Mouse (Mus musculus): ENCODE measurements around the gene Slc6a8. TPM values are rescaled to one million over a fixed set of nuclear protein-coding genes. Genes with fewer than 3 reads are reported as not detected.

Gene Slc6a8
- polyA plus RNA-seq, 1 experiment from 2014 or later = 10.4 TPM

DNA sequence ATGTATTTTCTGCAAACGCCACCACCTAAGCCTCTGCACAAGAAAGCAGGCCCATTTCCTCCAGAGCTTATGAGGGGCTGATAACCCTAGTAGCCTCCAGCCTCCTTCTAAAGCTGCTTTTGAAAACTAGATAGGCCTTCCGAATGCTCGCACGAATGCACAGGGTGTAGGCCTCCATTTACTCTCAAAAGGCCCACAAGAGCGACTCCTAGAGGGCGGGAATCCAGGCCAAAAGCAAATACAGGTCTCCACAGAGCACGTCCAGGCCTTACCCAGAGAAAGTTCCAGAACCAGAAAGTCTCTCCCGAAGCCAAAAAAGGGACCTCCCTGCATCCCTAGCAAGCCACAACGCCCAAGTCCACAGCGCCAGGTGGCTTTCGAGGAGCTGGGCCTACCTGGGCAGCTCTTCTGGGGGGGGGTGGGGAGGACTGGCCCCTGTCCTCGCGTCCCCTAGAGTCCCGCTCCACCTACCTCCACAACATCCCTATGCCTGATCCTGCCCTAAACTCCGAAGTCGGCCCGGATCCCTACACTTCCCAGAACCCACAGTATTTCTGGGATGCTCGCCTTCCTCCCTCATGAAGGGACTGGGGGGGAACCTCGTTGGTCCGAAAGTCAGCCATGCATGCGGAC, 42.6 kb downstream of the Slc6a8 start:
- Histone ChIP-seq H3K9ac (ENCODE audit: low read depth, low read length) (peak overlapping the region; percentile 71), H3K4me2 (replicated peaks; ENCODE audit: low read depth, low read length) (peak overlapping the region; percentile 53), H3K36me3 (ENCODE audit: control insufficient read depth, insufficient read depth, low read length) (peaks cover 6% of the 10 kb centered on the region; the same call in 1 of the 2 replicates), H3K4me3 (ENCODE audit: low read length) (peak overlapping the region; percentile 56), H3K27me3 (ENCODE audit: control insufficient read depth, insufficient read depth, low read length) (no peaks in the 10 kb centered on the region), H3K9me3 (ENCODE audit: control insufficient read depth, low read length) (no peaks in the 10 kb centered on the region), H3K4me1 (ENCODE audit: control insufficient read depth, insufficient read depth, low read length) (0 out of 2 replicates have a peak, but pooled peaks cover 5% of the 10 kb centered on the region), H3K27ac (ENCODE audit: low read depth, low read length) (peak overlapping the region; percentile 69)
- 28% methylated on average over 21 of the region's 21 CpGs for WGBS
- ATAC-seq (ENCODE audit: low FRiP score, low TSS enrichment) = peak; percentile 0; the same call in 1 of the 2 replicates

- peaks cover 6% of the 10 kb centered on the region; the same call in 1 of the 2 replicates for H3K36me3 ChIP-seq (ENCODE audit: control insufficient read depth, insufficient read depth, low read length)
- peak within 1 kb of the TSS; percentile 69 for H3K27ac ChIP-seq (ENCODE audit: low read depth, low read length)
- H3K27me3 ChIP-seq (ENCODE audit: control insufficient read depth, insufficient read depth, low read length) = no peaks in the 10 kb centered on the region
- 0 out of 2 replicates have a peak, but pooled peaks cover 5% of the 10 kb centered on the region for H3K4me1 ChIP-seq (ENCODE audit: control insufficient read depth, insufficient read depth, low read length)
- peak within 1 kb of the TSS; percentile 53 for H3K4me2 ChIP-seq (replicated peaks; ENCODE audit: low read depth, low read length)
- no peaks in the 10 kb centered on the region for H3K9me3 ChIP-seq (ENCODE audit: control insufficient read depth, low read length)
- WGBS = 25% methylated on average over 44 of the region's 45 CpGs
- H3K4me3 ChIP-seq (ENCODE audit: low read length) = peak within 1 kb of the TSS; percentile 56
- peak within 1 kb of the TSS; percentile 71 for H3K9ac ChIP-seq (ENCODE audit: low read depth, low read length)
- peak; percentile 96 for ATAC-seq (ENCODE audit: low FRiP score, low TSS enrichment)
Measured at GRCm38 (mm10) chrX:73716109-73716661, 43.2 kb downstream of the Slc6a8 start, which contains the start of the genes Bcap31 and Abcd1. TSS of gene Bcap31 (minus strand) at chrX:73716175. TSS of gene Abcd1 (plus strand) at chrX:73716597.

DNA sequence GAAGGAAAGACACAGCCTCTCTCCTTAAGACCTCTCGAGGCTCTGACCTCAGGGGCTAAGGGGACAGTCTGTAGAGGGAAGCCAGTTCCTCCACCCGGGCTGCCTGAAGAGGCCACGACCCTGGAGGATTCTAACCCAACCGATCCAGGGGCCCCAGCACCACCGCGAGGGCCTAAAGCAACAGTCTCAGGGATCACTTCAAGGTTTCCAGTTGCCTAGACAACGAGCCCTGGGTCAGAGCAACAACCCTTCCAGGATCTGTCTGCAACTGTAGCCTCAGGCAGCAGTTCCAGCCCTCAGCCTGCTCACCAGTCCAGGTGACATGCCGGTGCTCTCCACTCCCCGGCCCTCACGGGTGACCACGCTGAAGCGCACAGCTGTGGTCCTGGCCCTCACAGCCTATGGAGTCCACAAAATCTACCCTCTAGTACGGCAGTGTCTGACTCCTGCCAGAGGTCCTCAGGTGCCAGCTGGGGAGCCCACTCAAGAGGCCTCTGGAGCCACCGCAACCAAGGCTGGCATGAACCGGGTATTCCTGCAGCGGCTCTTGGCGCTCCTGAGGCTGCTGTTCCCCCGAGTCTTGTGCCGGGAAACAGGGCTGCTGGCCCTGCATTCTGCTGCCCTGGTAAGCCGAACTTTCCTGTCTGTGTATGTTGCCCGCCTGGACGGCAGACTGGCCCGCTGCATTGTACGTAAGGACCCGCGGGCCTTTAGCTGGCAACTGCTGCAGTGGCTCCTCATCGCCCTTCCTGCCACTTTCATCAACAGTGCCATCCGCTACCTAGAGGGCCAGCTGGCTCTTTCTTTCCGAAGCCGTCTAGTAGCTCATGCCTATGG, 44.0 kb downstream of the Slc6a8 start:
- peak; percentile 41; the same call in 1 of the 2 replicates for ATAC-seq (ENCODE audit: low FRiP score, low TSS enrichment)
- 0 out of 2 replicates have a peak, but pooled peaks cover 5% of the 10 kb centered on the region for H3K4me1 ChIP-seq (ENCODE audit: control insufficient read depth, insufficient read depth, low read length)
- H3K27me3 ChIP-seq (ENCODE audit: control insufficient read depth, insufficient read depth, low read length) = no peaks in the 10 kb centered on the region
- no peaks in the 10 kb centered on the region for H3K9me3 ChIP-seq (ENCODE audit: control insufficient read depth, low read length)
- peak overlapping the region; percentile 51 for H3K9ac ChIP-seq (ENCODE audit: low read depth, low read length)
- peak overlapping the region; percentile 5; the same call in 1 of the 2 replicates for H3K27ac ChIP-seq (ENCODE audit: low read depth, low read length)
- 45% methylated on average over 30 of the region's 30 CpGs for WGBS
- H3K4me2 ChIP-seq (replicated peaks; ENCODE audit: low read depth, low read length) = peak overlapping the region; percentile 47
- H3K4me3 ChIP-seq (ENCODE audit: low read length) = peak overlapping the region; percentile 56
- peaks cover 6% of the 10 kb centered on the region; the same call in 1 of the 2 replicates for H3K36me3 ChIP-seq (ENCODE audit: control insufficient read depth, insufficient read depth, low read length)

DNA sequence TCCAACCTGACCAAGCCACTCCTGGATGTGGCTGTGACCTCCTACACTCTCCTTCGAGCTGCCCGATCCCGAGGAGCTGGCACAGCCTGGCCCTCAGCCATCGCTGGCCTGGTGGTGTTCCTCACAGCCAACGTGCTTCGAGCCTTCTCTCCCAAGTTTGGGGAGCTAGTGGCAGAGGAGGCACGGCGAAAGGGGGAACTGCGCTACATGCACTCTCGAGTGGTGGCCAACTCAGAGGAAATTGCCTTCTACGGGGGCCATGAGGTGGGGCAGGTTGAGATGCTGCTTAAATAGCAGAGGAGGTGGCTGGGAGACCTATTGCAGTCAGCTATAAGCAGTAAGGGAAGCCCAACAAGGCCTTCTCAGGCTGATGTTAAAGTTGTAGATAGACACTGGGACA, 44.7 kb downstream of the Slc6a8 start:
- H3K27ac ChIP-seq (ENCODE audit: low read depth, low read length) = no peak overlapping the region
- peaks cover 3% of the 10 kb centered on the region; the same call in 1 of the 2 replicates for H3K36me3 ChIP-seq (ENCODE audit: control insufficient read depth, insufficient read depth, low read length)
- peak overlapping the region; percentile 47 for H3K4me2 ChIP-seq (replicated peaks; ENCODE audit: low read depth, low read length)
- H3K4me3 ChIP-seq (ENCODE audit: low read length) = peak overlapping the region; percentile 56; the same call in 1 of the 2 replicates
- no peak for ATAC-seq (ENCODE audit: low FRiP score, low TSS enrichment)
- peak overlapping the region; percentile 51; the same call in 1 of the 2 replicates for H3K9ac ChIP-seq (ENCODE audit: low read depth, low read length)
- 0 out of 2 replicates have a peak, but pooled peaks cover 5% of the 10 kb centered on the region for H3K4me1 ChIP-seq (ENCODE audit: control insufficient read depth, insufficient read depth, low read length)
- H3K27me3 ChIP-seq (ENCODE audit: control insufficient read depth, insufficient read depth, low read length) = no peaks in the 10 kb centered on the region
- 71% methylated on average over 11 of the region's 11 CpGs for WGBS
- H3K9me3 ChIP-seq (ENCODE audit: control insufficient read depth, low read length) = no peaks in the 10 kb centered on the region

- Histone ChIP-seq H3K27me3 (ENCODE audit: control insufficient read depth, insufficient read depth, low read length) (no peaks in the 10 kb centered on the region), H3K4me1 (ENCODE audit: control insufficient read depth, insufficient read depth, low read length) (0 out of 2 replicates have a peak, but pooled peaks cover 5% of the 10 kb centered on the region), H3K36me3 (ENCODE audit: control insufficient read depth, insufficient read depth, low read length) (no peaks in the 10 kb centered on the region; the same call in 1 of the 2 replicates), H3K9ac (ENCODE audit: low read depth, low read length) (no peak overlapping the region), H3K4me2 (replicated peaks; ENCODE audit: low read depth, low read length) (no peak overlapping the region; the same call in 1 of the 2 replicates), H3K27ac (ENCODE audit: low read depth, low read length) (no peak overlapping the region), H3K4me3 (ENCODE audit: low read length) (no peak overlapping the region), H3K9me3 (ENCODE audit: control insufficient read depth, low read length) (no peaks in the 10 kb centered on the region)
- 52% methylated on average over 3 of the region's 3 CpGs for WGBS
- no peak for ATAC-seq (ENCODE audit: low FRiP score, low TSS enrichment)
Measured at GRCm38 (mm10) chrX:73718271-73718670, 45.3 kb downstream of the Slc6a8 start.

- no peak overlapping the region for H3K9ac ChIP-seq (ENCODE audit: low read depth, low read length)
Measured at GRCm38 (mm10) chrX:73718686-73719362, 45.9 kb downstream of the Slc6a8 start.

DNA sequence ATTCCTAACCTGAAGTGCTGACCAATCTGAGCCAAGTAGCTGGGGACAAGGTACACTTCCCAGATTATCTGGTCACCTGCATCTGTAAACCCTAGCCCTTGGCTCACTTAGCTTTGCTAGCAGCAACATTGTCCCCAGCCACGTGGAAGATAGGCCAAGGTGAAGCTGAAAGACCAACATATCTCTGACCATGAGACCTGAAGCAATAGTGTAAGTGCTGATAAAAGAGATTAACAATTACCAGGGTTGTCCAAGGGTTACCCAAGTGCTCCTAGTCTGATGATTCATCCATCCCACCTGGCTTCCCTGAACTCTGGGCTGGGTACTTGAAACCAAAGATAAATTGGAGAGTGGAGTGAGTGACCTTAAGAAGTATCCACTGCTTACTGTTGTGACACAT, 58.0 kb downstream of the Slc6a8 start:
- Histone ChIP-seq H3K27ac (ENCODE audit: low read depth, low read length) (no peak overlapping the region), H3K9me3 (ENCODE audit: control insufficient read depth, low read length) (no peaks in the 10 kb centered on the region), H3K4me3 (ENCODE audit: low read length) (no peak overlapping the region), H3K36me3 (ENCODE audit: control insufficient read depth, insufficient read depth, low read length) (peaks cover 3% of the 10 kb centered on the region; the same call in 1 of the 2 replicates), H3K4me2 (replicated peaks; ENCODE audit: low read depth, low read length) (no peak overlapping the region), H3K9ac (ENCODE audit: low read depth, low read length) (no peak overlapping the region), H3K27me3 (ENCODE audit: control insufficient read depth, insufficient read depth, low read length) (no peaks in the 10 kb centered on the region), H3K4me1 (ENCODE audit: control insufficient read depth, insufficient read depth, low read length) (no peaks in the 10 kb centered on the region)
- ATAC-seq (ENCODE audit: low FRiP score, low TSS enrichment) = no peak
- WGBS = 38% methylated on average over 1 of the region's 1 CpGs

More at GRCm38 (mm10) chrX:73718686-73719362, 45.9 kb downstream of the Slc6a8 start:
- no peak overlapping the region for H3K4me3 ChIP-seq (ENCODE audit: low read length)
- no peak for ATAC-seq (ENCODE audit: low FRiP score, low TSS enrichment)
- no peaks in the 10 kb centered on the region; the same call in 1 of the 2 replicates for H3K36me3 ChIP-seq (ENCODE audit: control insufficient read depth, insufficient read depth, low read length)
- H3K27me3 ChIP-seq (ENCODE audit: control insufficient read depth, insufficient read depth, low read length) = no peaks in the 10 kb centered on the region
- H3K4me1 ChIP-seq (ENCODE audit: control insufficient read depth, insufficient read depth, low read length) = 0 out of 2 replicates have a peak, but pooled peaks cover 5% of the 10 kb centered on the region
- no peak overlapping the region for H3K27ac ChIP-seq (ENCODE audit: low read depth, low read length)
- H3K9me3 ChIP-seq (ENCODE audit: control insufficient read depth, low read length) = no peaks in the 10 kb centered on the region
- WGBS = 55% methylated on average over 5 of the region's 5 CpGs
- no peak overlapping the region; the same call in 1 of the 2 replicates for H3K4me2 ChIP-seq (replicated peaks; ENCODE audit: low read depth, low read length)
